Mouse (Mus musculus): ENCODE results near the gene Dtl. TPM values are rescaled to one million over a fixed set of nuclear protein-coding genes. Genes with fewer than 3 reads are reported as not detected.

The Dtl gene
- polyA plus RNA-seq, 1 experiment: 19.5 TPM

DNA sequence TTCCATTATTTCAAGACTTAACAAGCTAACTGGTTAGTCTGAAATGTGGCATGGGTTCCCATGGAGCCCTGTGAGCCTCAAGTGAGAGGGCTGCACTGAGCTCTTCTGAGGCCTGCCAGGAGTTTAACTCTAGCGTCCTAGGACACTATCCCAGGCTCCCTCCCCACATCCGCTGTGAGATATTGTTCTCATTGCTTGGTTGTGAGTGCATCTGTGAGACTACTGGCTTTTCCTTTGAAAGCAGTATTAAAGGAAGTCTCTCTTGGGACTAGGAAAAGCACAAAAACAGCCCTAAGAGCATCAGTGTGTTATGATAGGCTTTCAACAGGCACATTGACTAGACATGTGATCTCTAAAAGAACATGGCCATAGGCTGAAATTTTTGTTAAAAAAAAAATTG is 40.4 kb downstream of the Dtl start:
- Histone ChIP-seq H3K27ac (ENCODE audit: control insufficient read depth, insufficient read depth, low read depth, low read length) (no peak overlapping the region), H3K4me3 (ENCODE audit: control insufficient read depth, low read depth, low read length) (no peak overlapping the region), H3K27me3 (ENCODE audit: control insufficient read depth, insufficient read depth, low read length) (no peaks in the 10 kb centered on the region), H3K4me1 (ENCODE audit: control insufficient read depth, insufficient read depth, low read length) (no peaks in the 10 kb centered on the region), H3K36me3 (ENCODE audit: control insufficient read depth, insufficient read depth, low read length) (peaks cover 2% of the 10 kb centered on the region; the same call in 1 of the 2 replicates)
- TF ChIP-seq POLR2A (IDR thresholded peaks at IDR 0.05; ENCODE audit: control insufficient read depth, low read depth, low read length) (no peak), CTCF (IDR thresholded peaks at IDR 0.05; ENCODE audit: control insufficient read depth, insufficient read depth, insufficient replicate concordance, low read depth, low read length) (no peak)

DNA sequence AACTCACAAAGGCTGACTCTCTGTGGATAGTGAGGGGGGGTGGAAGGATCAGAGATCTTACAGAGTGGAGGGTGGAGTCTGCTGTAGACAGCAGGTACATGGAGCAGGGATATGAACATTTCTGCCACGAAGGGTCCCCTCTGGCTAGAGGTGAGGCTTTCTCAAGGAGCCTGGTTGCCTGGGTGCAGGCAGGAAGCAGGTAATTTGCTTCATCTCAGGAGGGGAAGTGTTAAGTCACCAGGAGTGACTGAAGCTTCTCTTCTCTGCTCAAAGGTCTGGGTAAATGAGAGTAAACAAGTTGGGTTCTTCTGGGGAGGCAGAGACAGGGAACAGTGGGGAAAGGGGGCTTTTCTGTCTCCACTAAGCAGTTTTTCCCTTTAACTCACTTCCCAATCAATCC is 44.3 kb downstream of the Dtl start:
- H3K36me3 ChIP-seq (ENCODE audit: control insufficient read depth, insufficient read depth, low read length): no peaks in the 10 kb centered on the region
- no peaks in the 10 kb centered on the region for H3K4me1 ChIP-seq (ENCODE audit: control insufficient read depth, insufficient read depth, low read length)
- TF ChIP-seq POLR2A (IDR thresholded peaks at IDR 0.05; ENCODE audit: control insufficient read depth, low read depth, low read length) (no peak), CTCF (IDR thresholded peaks at IDR 0.05; ENCODE audit: control insufficient read depth, insufficient read depth, insufficient replicate concordance, low read depth, low read length) (no peak)
- H3K4me3 ChIP-seq (ENCODE audit: control insufficient read depth, low read depth, low read length): no peak overlapping the region
- no peaks in the 10 kb centered on the region for H3K27me3 ChIP-seq (ENCODE audit: control insufficient read depth, insufficient read depth, low read length)
- H3K27ac ChIP-seq (ENCODE audit: control insufficient read depth, insufficient read depth, low read depth, low read length): no peak overlapping the region

DNA sequence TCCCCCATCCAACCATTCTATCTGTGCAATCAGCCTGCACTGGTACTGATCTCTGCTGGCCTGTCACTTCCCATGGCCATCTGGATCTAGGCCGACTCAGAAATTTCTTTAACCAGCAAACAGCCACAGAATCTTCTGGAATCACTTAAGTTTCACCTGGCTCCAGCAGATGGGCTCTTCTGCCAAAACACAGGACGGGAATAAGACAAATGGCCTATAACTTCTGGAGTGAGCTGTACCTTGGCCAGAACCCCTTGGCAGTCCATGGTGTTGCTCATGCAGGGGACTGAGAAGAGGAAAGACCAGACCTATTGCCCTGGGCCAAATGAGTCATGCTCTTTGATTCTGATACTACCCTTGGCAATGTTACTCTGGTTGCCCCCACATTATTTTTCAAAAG is 45.9 kb downstream of the Dtl start:
- Histone ChIP-seq H3K4me3 (ENCODE audit: control insufficient read depth, low read depth, low read length) (no peak overlapping the region), H3K4me1 (ENCODE audit: control insufficient read depth, insufficient read depth, low read length) (no peaks in the 10 kb centered on the region), H3K27ac (ENCODE audit: control insufficient read depth, insufficient read depth, low read depth, low read length) (no peak overlapping the region), H3K36me3 (ENCODE audit: control insufficient read depth, insufficient read depth, low read length) (no peaks in the 10 kb centered on the region), H3K27me3 (ENCODE audit: control insufficient read depth, insufficient read depth, low read length) (no peaks in the 10 kb centered on the region)
- TF ChIP-seq CTCF (IDR thresholded peaks at IDR 0.05; ENCODE audit: control insufficient read depth, insufficient read depth, insufficient replicate concordance, low read depth, low read length) (no peak), POLR2A (IDR thresholded peaks at IDR 0.05; ENCODE audit: control insufficient read depth, low read depth, low read length) (no peak)

DNA sequence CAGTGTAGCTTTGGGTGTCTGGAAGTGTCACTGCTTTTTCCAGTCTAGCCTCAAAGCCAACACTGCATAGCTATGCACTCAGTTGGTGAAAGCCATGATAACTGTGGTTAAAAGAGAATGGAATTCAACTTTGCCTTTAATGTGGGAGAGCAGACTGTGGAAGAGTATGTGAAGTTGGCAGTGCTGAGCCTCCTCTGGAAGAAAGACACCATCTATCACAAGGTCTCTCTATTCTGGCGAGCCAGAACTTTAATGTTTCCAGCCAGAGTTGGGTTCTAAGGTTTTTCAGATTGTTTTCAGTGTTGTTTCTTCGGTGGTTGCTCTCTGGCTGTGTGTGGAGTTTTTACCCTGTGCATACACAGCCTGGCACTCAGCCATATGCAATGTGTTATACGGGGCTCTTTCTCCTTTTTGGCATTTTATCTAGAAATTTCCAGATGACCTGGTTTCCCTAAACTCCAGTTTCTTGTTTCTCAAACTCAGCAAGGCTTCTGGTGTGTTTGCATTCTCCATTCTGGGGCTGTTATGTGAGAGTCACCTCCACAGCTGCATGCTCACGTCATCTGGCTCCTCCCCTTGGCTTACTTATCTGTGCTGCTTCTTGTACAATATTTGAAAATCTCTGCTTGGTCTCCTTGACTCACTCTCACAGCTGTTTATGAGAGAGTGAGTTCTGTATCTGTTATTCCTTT is 47.3 kb downstream of the Dtl start:
- Histone ChIP-seq H3K4me3 (ENCODE audit: control insufficient read depth, low read depth, low read length) (no peak overlapping the region), H3K4me1 (ENCODE audit: control insufficient read depth, insufficient read depth, low read length) (no peaks in the 10 kb centered on the region), H3K36me3 (ENCODE audit: control insufficient read depth, insufficient read depth, low read length) (no peaks in the 10 kb centered on the region), H3K27me3 (ENCODE audit: control insufficient read depth, insufficient read depth, low read length) (no peaks in the 10 kb centered on the region), H3K27ac (ENCODE audit: control insufficient read depth, insufficient read depth, low read depth, low read length) (no peak overlapping the region)
- TF ChIP-seq CTCF (IDR thresholded peaks at IDR 0.05; ENCODE audit: control insufficient read depth, insufficient read depth, insufficient replicate concordance, low read depth, low read length) (no peak), POLR2A (IDR thresholded peaks at IDR 0.05; ENCODE audit: control insufficient read depth, low read depth, low read length) (no peak)

DNA sequence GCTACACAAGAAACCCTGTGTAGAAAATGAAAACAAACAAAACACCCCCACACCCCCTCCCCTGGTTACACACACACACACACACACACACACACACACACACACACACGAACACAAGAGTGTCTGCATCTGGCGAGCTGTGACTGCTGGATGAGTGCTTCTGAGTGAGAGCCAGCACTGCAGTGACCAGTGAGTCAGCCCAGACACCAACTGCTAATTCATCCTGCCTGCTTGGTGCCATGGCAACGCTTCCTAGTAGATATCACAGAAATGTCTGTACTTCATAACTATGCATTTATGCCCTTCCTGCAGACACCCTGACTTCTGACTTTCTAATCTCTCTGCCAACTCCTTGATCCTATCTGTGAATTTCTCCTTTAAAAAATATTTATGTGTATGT is 48.3 kb downstream of the Dtl start:
- Histone ChIP-seq H3K4me1 (ENCODE audit: control insufficient read depth, insufficient read depth, low read length) (no peaks in the 10 kb centered on the region), H3K27ac (ENCODE audit: control insufficient read depth, insufficient read depth, low read depth, low read length) (no peak overlapping the region), H3K4me3 (ENCODE audit: control insufficient read depth, low read depth, low read length) (no peak overlapping the region), H3K36me3 (ENCODE audit: control insufficient read depth, insufficient read depth, low read length) (no peaks in the 10 kb centered on the region), H3K27me3 (ENCODE audit: control insufficient read depth, insufficient read depth, low read length) (no peaks in the 10 kb centered on the region)
- TF ChIP-seq CTCF (IDR thresholded peaks at IDR 0.05; ENCODE audit: control insufficient read depth, insufficient read depth, insufficient replicate concordance, low read depth, low read length) (no peak), POLR2A (IDR thresholded peaks at IDR 0.05; ENCODE audit: control insufficient read depth, low read depth, low read length) (no peak)

DNA sequence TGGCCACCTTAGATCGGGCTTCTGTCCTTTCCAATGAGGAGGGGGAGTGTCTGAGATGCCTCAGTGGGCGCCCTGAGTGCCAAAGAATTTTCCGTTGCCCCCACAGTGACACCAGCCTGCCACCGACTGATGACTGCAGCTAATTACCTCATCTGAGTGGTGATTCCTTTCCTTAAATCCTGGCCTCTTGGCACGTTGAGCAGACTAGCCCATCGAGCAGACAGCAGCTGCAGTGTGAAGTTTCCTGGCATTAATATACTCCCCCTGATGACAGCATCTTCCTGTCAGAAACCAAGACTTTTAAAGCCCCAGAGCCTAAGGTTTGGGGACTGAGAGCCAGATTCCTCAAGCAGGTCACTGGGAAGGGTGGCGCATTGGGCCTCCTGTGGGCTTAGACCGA is 53.9 kb downstream of the Dtl start:
- Histone ChIP-seq H3K27ac (ENCODE audit: control insufficient read depth, insufficient read depth, low read depth, low read length) (no peak overlapping the region), H3K4me3 (ENCODE audit: control insufficient read depth, low read depth, low read length) (no peak overlapping the region), H3K27me3 (ENCODE audit: control insufficient read depth, insufficient read depth, low read length) (no peaks in the 10 kb centered on the region), H3K36me3 (ENCODE audit: control insufficient read depth, insufficient read depth, low read length) (no peaks in the 10 kb centered on the region), H3K4me1 (ENCODE audit: control insufficient read depth, insufficient read depth, low read length) (peaks cover 8% of the 10 kb centered on the region)
- no peak for TF ChIP-seq CTCF (IDR thresholded peaks at IDR 0.05; ENCODE audit: control insufficient read depth, insufficient read depth, insufficient replicate concordance, low read depth, low read length)
- no peak for TF ChIP-seq POLR2A (IDR thresholded peaks at IDR 0.05; ENCODE audit: control insufficient read depth, low read depth, low read length)

DNA sequence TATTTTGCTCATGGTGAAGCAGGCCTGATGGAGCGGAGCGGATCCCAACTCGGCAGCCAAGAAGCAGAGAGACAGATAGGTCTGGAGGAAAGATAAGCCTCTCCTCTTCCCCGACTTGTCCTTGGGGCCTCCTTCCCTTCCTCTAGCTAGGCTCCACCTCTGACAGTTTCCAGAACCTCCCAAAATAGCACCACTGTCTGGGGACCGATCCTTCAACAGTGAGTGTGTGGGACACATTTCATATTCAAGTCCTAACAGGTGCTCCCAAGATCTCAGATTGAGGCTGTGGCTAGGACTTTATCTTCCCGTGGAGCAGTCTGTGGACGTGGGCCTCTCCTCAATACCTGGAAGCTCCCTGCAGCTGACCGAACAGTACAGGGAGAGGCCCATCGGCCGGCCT is 54.7 kb downstream of the Dtl start:
- H3K36me3 ChIP-seq (ENCODE audit: control insufficient read depth, insufficient read depth, low read length): no peaks in the 10 kb centered on the region
- no peaks in the 10 kb centered on the region for H3K27me3 ChIP-seq (ENCODE audit: control insufficient read depth, insufficient read depth, low read length)
- H3K4me1 ChIP-seq (ENCODE audit: control insufficient read depth, insufficient read depth, low read length): peaks cover 8% of the 10 kb centered on the region
- no peak overlapping the region for H3K4me3 ChIP-seq (ENCODE audit: control insufficient read depth, low read depth, low read length)
- no peak for TF ChIP-seq CTCF (IDR thresholded peaks at IDR 0.05; ENCODE audit: control insufficient read depth, insufficient read depth, insufficient replicate concordance, low read depth, low read length)
- H3K27ac ChIP-seq (ENCODE audit: control insufficient read depth, insufficient read depth, low read depth, low read length): no peak overlapping the region

DNA sequence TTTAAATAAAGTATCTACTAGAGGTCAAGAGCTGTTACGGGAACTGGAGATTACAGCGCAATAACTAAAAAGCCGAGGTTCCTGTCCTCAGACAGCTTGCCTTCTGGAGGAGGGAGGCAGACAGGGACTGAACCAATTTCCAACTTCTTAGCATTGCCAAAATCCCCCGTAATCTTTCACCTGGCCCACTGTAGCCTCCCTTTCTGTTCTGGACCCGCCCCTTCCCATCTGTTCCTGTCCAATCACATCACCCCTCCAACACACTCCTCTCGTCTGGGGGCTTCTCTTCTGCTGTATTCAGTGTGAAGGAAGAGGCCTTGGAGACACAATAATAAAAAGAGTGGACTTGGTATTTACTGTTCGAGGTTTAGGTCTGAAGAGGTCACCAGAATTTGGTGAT is 55.1 kb downstream of the Dtl start:
- TF ChIP-seq POLR2A (IDR thresholded peaks at IDR 0.05; ENCODE audit: control insufficient read depth, low read depth, low read length) (no peak), CTCF (IDR thresholded peaks at IDR 0.05; ENCODE audit: control insufficient read depth, insufficient read depth, insufficient replicate concordance, low read depth, low read length) (no peak)
- Histone ChIP-seq H3K27ac (ENCODE audit: control insufficient read depth, insufficient read depth, low read depth, low read length) (no peak overlapping the region), H3K4me1 (ENCODE audit: control insufficient read depth, insufficient read depth, low read length) (peaks cover 8% of the 10 kb centered on the region), H3K4me3 (ENCODE audit: control insufficient read depth, low read depth, low read length) (no peak overlapping the region), H3K36me3 (ENCODE audit: control insufficient read depth, insufficient read depth, low read length) (no peaks in the 10 kb centered on the region), H3K27me3 (ENCODE audit: control insufficient read depth, insufficient read depth, low read length) (no peaks in the 10 kb centered on the region)

All from testis, adult 2 months (tissue).